Mouse (Mus musculus): ENCODE measurements around the gene Acss2.

DNA sequence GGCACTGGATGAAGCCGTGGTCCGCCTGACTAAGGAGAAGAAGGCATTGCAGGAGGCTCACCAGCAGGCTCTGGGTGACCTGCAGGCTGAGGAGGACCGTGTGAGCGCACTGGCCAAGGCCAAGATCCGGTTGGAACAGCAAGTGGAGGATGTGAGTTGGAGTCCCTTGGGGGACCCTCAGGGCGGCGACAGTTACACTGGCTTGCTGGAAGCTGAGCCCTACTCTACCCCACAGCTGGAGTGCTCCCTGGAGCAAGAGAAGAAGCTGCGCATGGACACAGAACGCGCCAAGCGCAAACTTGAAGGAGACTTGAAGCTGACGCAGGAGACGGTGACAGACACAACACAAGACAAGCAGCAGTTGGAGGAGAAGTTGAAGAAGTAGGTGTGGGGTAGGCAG lies 110.8 kb downstream of the Acss2 start:
- no peak for TF ChIP-seq CTCF (IDR thresholded peaks at IDR 0.05; ENCODE audit: borderline replicate concordance, extremely low read depth, insufficient read depth, insufficient read length)
- TF ChIP-seq POLR2A (IDR thresholded peaks at IDR 0.05; ENCODE audit: borderline replicate concordance, extremely low read depth, insufficient read depth, insufficient read length, poor library complexity, severe bottlenecking), result no peak

All from brain, embryonic 14.5 days (tissue).